Mouse (Mus musculus) MEL (cell line): ENCODE results near the gene Serpinb6a. TPM values are rescaled to one million over a fixed set of nuclear protein-coding genes. Genes with fewer than 3 reads are reported as not detected.

Source experiments
- DNase-seq: peaks from one replicate; pipeline ENCODE4 v3.0.0; 2011; ENCODE audit warnings: low read depth, low spot score
- H3K27ac ChIP-seq: 2 replicates; pipeline ENCODE4 v1.5.1; 2012; ENCODE audit warnings: low read depth, mild to moderate bottlenecking, control low read depth, low read length, moderate library complexity; ENCODE audit not compliant: control insufficient read depth
- H3K27me3 ChIP-seq, 2 experiments: fragments of 150-350 bp in 1 of 2; sonication (generic) in 1 of 2; 2 replicates each; pipeline ENCODE4 v1.6.1; 2012; ENCODE audit warnings: low read length in 2 of 2, mild to moderate bottlenecking in 2 of 2, improper control_type of control experiment in 1 of 2, moderate library complexity in 1 of 2; ENCODE audit not compliant: insufficient read depth in 2 of 2, control insufficient read depth in 1 of 2
- H3K36me3 ChIP-seq, 2 experiments: 2 replicates each; pipeline ENCODE4 v1.6.1; 2012 to 2014; ENCODE audit warnings: low read length in 2 of 2, improper control_type of control experiment in 1 of 2, inconsistent platforms in 1 of 2, mild to moderate bottlenecking in 1 of 2; ENCODE audit not compliant: insufficient read depth in 2 of 2, control insufficient read depth in 1 of 2
- H3K4me1 ChIP-seq, 2 experiments: fragments of 150-350 bp in 1 of 2; sonication (generic) in 1 of 2; 2 replicates each; pipeline ENCODE4 v1.6.1; 2012; ENCODE audit warnings: low read length in 2 of 2, improper control_type of control experiment in 1 of 2, mild to moderate bottlenecking in 1 of 2; ENCODE audit not compliant: insufficient read depth in 2 of 2, control insufficient read depth in 1 of 2
- H3K4me3 ChIP-seq, 2 experiments: fragments of 150-350 bp in 1 of 2; sonication (generic) in 1 of 2; 2 replicates each; pipeline ENCODE4 v1.5.1; 2012; ENCODE audit warnings: low read depth in 2 of 2, low read length in 2 of 2, mild to moderate bottlenecking in 2 of 2, moderate library complexity in 2 of 2, control low read depth in 1 of 2, improper control_type of control experiment in 1 of 2; ENCODE audit not compliant: control insufficient read depth in 1 of 2, insufficient read depth in 1 of 2
- H3K79me2 ChIP-seq: 2 replicates; pipeline ENCODE4 v1.6.1; 2012; ENCODE audit warnings: mild to moderate bottlenecking, low read length, moderate library complexity; ENCODE audit not compliant: control insufficient read depth, poor library complexity, insufficient read depth
- H3K9ac ChIP-seq: 2 replicates; pipeline ENCODE4 v1.6.1; 2012; ENCODE audit warnings: low read depth, mild to moderate bottlenecking, control low read depth, low read length, moderate library complexity; ENCODE audit not compliant: control insufficient read depth, poor library complexity, severe bottlenecking
- H3K9me3 ChIP-seq: fragments of 150-350 bp; sonication (generic); replicated peaks from 2 replicates; pipeline ENCODE4 v1.6.1; 2012; ENCODE audit warnings: mild to moderate bottlenecking, low read length, improper control_type of control experiment, moderate library complexity; ENCODE audit not compliant: insufficient read depth
- BHLHE40 ChIP-seq: IDR thresholded peaks from 2 replicates; pipeline ENCODE4 v1.6.1; 2012; ENCODE audit warnings: low read depth, mild to moderate bottlenecking, inconsistent platforms, low read length, improper control_type of control experiment, borderline replicate concordance
- CHD1 ChIP-seq: IDR thresholded peaks from 2 replicates; pipeline ENCODE4 v1.6.1; 2012; ENCODE audit warnings: low read depth, mild to moderate bottlenecking, inconsistent platforms, low read length, improper control_type of control experiment
- CHD2 ChIP-seq: IDR thresholded peaks from 2 replicates; pipeline ENCODE4 v1.6.1; 2011; ENCODE audit warnings: low read length, improper control_type of control experiment
- CTCF ChIP-seq, 3 experiments: IDR thresholded peaks in 2 of 3; conservative IDR thresholded peaks in 1 of 3; 2 replicates each; pipeline ENCODE4 v1.5.1; 2011 to 2012; ENCODE audit warnings: low read length in 3 of 3, low read depth in 2 of 3, mild to moderate bottlenecking in 2 of 3, improper control_type of control experiment in 1 of 3, inconsistent platforms in 1 of 3, mixed read lengths in 1 of 3, moderate library complexity in 1 of 3; ENCODE audit not compliant: control insufficient read depth in 1 of 3, insufficient read depth in 1 of 3, poor library complexity in 1 of 3, severe bottlenecking in 1 of 3
- ELF1 ChIP-seq: IDR thresholded peaks from 2 replicates; pipeline ENCODE4 v1.6.1; 2014; ENCODE audit warnings: low read depth, mild to moderate bottlenecking, inconsistent platforms, low read length, improper control_type of control experiment, moderate library complexity
- GATA1 ChIP-seq: IDR thresholded peaks from 2 replicates; pipeline ENCODE4 v1.6.1; 2011; ENCODE audit warnings: low read depth, low read length, improper control_type of control experiment
- MAZ ChIP-seq: IDR thresholded peaks from 2 replicates; pipeline ENCODE4 v1.6.1; 2012; ENCODE audit warnings: low read depth, mild to moderate bottlenecking, inconsistent platforms, low read length, improper control_type of control experiment
- NRF1 ChIP-seq: IDR thresholded peaks from 2 replicates; pipeline ENCODE4 v1.6.1; 2014; ENCODE audit warnings: low read depth, mild to moderate bottlenecking, inconsistent platforms, low read length, improper control_type of control experiment, moderate library complexity; ENCODE audit not compliant: poor library complexity, insufficient read depth, severe bottlenecking
- POLR2AphosphoS2 ChIP-seq: IDR thresholded peaks from 2 replicates; pipeline ENCODE4 v1.6.1; 2011; ENCODE audit warnings: low read length, improper control_type of control experiment
- POLR2AphosphoS5 ChIP-seq: IDR thresholded peaks from 2 replicates; pipeline ENCODE4 v1.6.1; 2012; ENCODE audit warnings: low read depth, borderline replicate concordance, mild to moderate bottlenecking, inconsistent platforms, low read length, moderate library complexity, mixed read lengths
- RAD21 ChIP-seq: IDR thresholded peaks from 2 replicates; pipeline ENCODE4 v1.6.1; 2011; ENCODE audit warnings: mild to moderate bottlenecking, low read depth, low read length, improper control_type of control experiment
- RCOR1 ChIP-seq: IDR thresholded peaks from 2 replicates; pipeline ENCODE4 v1.6.1; 2012; ENCODE audit warnings: low read depth, mild to moderate bottlenecking, inconsistent platforms, low read length, improper control_type of control experiment
- SIN3A ChIP-seq: IDR thresholded peaks from 2 replicates; pipeline ENCODE4 v1.6.1; 2012; ENCODE audit warnings: low read length, improper control_type of control experiment, inconsistent platforms
- TCF12 ChIP-seq: IDR thresholded peaks from 2 replicates; pipeline ENCODE4 v1.6.1; 2014; ENCODE audit warnings: low read depth, mild to moderate bottlenecking, inconsistent platforms, low read length, improper control_type of control experiment, moderate library complexity
- UBTF ChIP-seq: IDR thresholded peaks from 2 replicates; pipeline ENCODE4 v1.6.1; 2012; ENCODE audit warnings: low read depth, mild to moderate bottlenecking, inconsistent platforms, low read length, improper control_type of control experiment, moderate library complexity, borderline replicate concordance; ENCODE audit not compliant: insufficient read depth
- ZMIZ1 ChIP-seq: IDR thresholded peaks from 2 replicates; pipeline ENCODE4 v1.6.1; 2012; ENCODE audit warnings: low read depth, mild to moderate bottlenecking, inconsistent platforms, low read length, improper control_type of control experiment, moderate library complexity
- polyA plus RNA-seq, 2 experiments: library from polyadenylated mRNA; stranded (reverse) in 1 of 2; unstranded in 1 of 2; fragments of >175 nt in 1 of 2; fragments of >200 nt in 1 of 2; gene quantifications; 2 replicates each; pipeline versions ENCODE4 v1.2.1 to v1.2.4; 2012; ENCODE audit warnings: low replicate concordance in 2 of 2, low read depth in 1 of 2; ENCODE audit not compliant: insufficient read length in 2 of 2, insufficient read depth in 1 of 2, missing spikeins in 1 of 2
- total RNA-seq: library from RNA; depleted of rRNA; stranded (reverse); fragments of 300-350 nt; gene quantifications from 2 replicates; pipeline ENCODE4 v1.2.3, GENCODE M21; 2012

Gene Serpinb6a
- total and polyA plus RNA-seq, 3 experiments: 61.6 to 65.1 TPM; not detected in 1

DNA sequence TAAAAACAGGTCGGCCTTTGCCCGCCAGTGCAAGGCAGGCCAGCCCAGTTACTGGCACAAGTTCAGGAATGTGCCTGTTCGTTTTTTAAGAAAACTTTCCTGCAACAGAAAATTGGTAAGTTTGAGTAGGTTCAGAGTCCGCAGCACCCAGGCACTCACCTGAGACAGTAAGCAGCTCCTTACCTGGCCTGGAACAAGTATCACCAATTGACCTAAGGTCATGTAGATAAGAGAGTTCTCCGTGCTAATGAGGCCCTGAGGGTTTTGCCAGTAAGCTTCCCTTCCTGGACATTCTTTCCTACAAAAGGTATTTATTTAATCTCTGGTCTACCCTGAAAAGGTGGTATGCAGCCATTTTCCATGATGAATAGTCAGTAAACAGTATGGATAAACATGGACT is 80.9 kb downstream of the Serpinb6a start:
- no peaks in the 10 kb centered on the region for H3K9me3 ChIP-seq
- H3K27me3 ChIP-seq: no peaks in the 10 kb centered on the region
- no peaks in the 10 kb centered on the region for H3K4me1 ChIP-seq
- H3K27ac ChIP-seq: no peak overlapping the region
- no peak overlapping the region for H3K4me3 ChIP-seq
- TF ChIP-seq CHD1 (no peak), POLR2AphosphoS5 (no peak), MAZ (no peak), CTCF (IDR thresholded peaks at IDR 0.05 in 2 of 3, conservative IDR thresholded peaks at IDR 0.05 in 1 of 3; ENCODE audit: control insufficient read depth in 1 of 3, insufficient read depth in 1 of 3, low read depth in 2 of 3, low read length in 3 of 3, poor library complexity in 1 of 3, severe bottlenecking in 1 of 3) (no peak), ELF1 (no peak), BHLHE40 (no peak), RCOR1 (no peak), GATA1 (no peak), SIN3A (no peak), RAD21 (no peak), TCF12 (no peak)
- H3K9ac ChIP-seq: no peak overlapping the region
- no peaks in the 10 kb centered on the region for H3K79me2 ChIP-seq
- no peak for DNase-seq
- peaks cover 0 to 3% of the 10 kb centered on the region in 2 experiments; a peak in 2 of 4 replicates for H3K36me3 ChIP-seq

DNA sequence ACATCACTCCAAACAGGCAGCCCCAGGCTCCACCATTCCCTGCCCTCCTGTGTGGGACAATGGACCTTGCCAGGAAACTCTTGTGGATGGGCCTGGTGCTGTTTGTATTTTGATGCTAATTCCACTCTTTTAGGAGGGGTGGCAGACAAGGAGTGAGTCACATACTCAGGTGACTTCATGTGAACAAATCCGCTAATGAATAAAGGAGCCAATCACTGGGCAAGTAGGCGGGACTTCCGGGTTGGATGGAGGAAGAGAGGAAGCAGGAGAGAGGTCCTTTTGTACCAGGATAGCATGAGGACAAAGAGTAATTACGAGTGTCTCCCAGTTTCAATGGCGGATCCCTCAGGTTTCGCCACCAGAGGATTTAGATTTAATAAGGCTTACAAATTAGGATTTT is 81.6 kb downstream of the Serpinb6a start:
- Histone ChIP-seq H3K27ac (no peak overlapping the region), H3K4me3 (no peak overlapping the region), H3K36me3 (peaks cover 0 to 3% of the 10 kb centered on the region in 2 experiments; a peak in 2 of 4 replicates), H3K27me3 (no peaks in the 10 kb centered on the region), H3K4me1 (no peaks in the 10 kb centered on the region)
- DNase-seq: no peak
- no peak for TF ChIP-seq CHD2
- no peak for TF ChIP-seq GATA1
- TF ChIP-seq NRF1: no peak
- no peak for TF ChIP-seq BHLHE40
- no peak for TF ChIP-seq POLR2AphosphoS2
- TF ChIP-seq POLR2AphosphoS5: no peak
- no peak for TF ChIP-seq UBTF
- no peak for TF ChIP-seq ZMIZ1
- TF ChIP-seq, all 39 proteins: peak for 0
- Histone ChIP-seq H3K79me2 (no peaks in the 10 kb centered on the region), H3K9ac (no peak overlapping the region), H3K9me3 (no peaks in the 10 kb centered on the region)
